Mouse (Mus musculus) kidney, postnatal 14 days (tissue): ENCODE results near the gene Ly6g.
"Not testable (repeated sequence)": the region's sequence is repeated elsewhere in the genome, so short reads cannot be mapped to it uniquely, and the experiment has no call there.

Experiments
- DNase-seq: peaks from one replicate; pipeline ENCODE4 v3.0.0; 2022; ENCODE audit warnings: mixed read lengths

Gene Ly6g

GRCm38 (mm10) chr15:75154940-75155339 lies at the start of gene Ly6g:
Gene Ly6g, plus strand, starts transcription at chr15:75155240.
- DNase-seq = no peak

- DNase-seq = not testable (repeated sequence)
These were observed 44.6 kb upstream of the Ly6g start for GRCm38 (mm10) chr15:75110424-75110823.

GRCm38 (mm10) chr15:75111861-75112630 lies 43.0 kb upstream of the Ly6g start, which contains the start of gene Ly6c2:
Gene Ly6c2, minus strand, starts transcription at chr15:75111970.
- not testable (repeated sequence) for DNase-seq

- no peak for DNase-seq
These were observed 38.5 kb upstream of the Ly6g start for GRCm38 (mm10) chr15:75116525-75116924.

GRCm38 (mm10) chr15:75117481-75117880 lies 37.6 kb upstream of the Ly6g start:
- not testable (repeated sequence) for DNase-seq

- peak; percentile 21 for DNase-seq
These were observed 36.3 kb upstream of the Ly6g start for GRCm38 (mm10) chr15:75118742-75119141.

- DNase-seq = peak; percentile 5
These were observed 35.0 kb upstream of the Ly6g start for GRCm38 (mm10) chr15:75120066-75120465.

- peak; percentile 2 for DNase-seq
These were observed 22.7 kb upstream of the Ly6g start for GRCm38 (mm10) chr15:75132346-75132745.

GRCm38 (mm10) chr15:75135090-75135783 lies 19.8 kb upstream of the Ly6g start:
- DNase-seq = not testable (repeated sequence)

GRCm38 (mm10) chr15:75137739-75138138 lies 17.3 kb upstream of the Ly6g start:
- DNase-seq = not testable (repeated sequence)

- peak; percentile 20 for DNase-seq
These were observed 13.2 kb upstream of the Ly6g start for GRCm38 (mm10) chr15:75141812-75142360.

GRCm38 (mm10) chr15:75143735-75144134 lies 11.3 kb upstream of the Ly6g start:
- DNase-seq = peak; percentile 2

GRCm38 (mm10) chr15:75153087-75153486 lies 2.0 kb upstream of the Ly6g start:
- no peak for DNase-seq

GRCm38 (mm10) chr15:75157646-75158045 lies 2.6 kb downstream of the Ly6g start:
- no peak for DNase-seq

GRCm38 (mm10) chr15:75175506-75175905 lies 20.5 kb downstream of the Ly6g start:
- DNase-seq = peak; percentile 21

GRCm38 (mm10) chr15:75186291-75186690 lies 31.3 kb downstream of the Ly6g start:
- no peak for DNase-seq

GRCm38 (mm10) chr15:75189116-75189515 lies 34.1 kb downstream of the Ly6g start:
- DNase-seq = peak; percentile 7

- DNase-seq = peak; percentile 15
These were observed 35.5 kb downstream of the Ly6g start for GRCm38 (mm10) chr15:75190560-75190959.
